Mouse (Mus musculus): ENCODE results near the gene Smarca5. TPM values are rescaled to one million over a fixed set of nuclear protein-coding genes. Genes with fewer than 3 reads are reported as not detected.

Smarca5 gene
- total RNA-seq, 2 experiments from 2014 or later, result 54.3 to 54.6 TPM

- intact Hi-C loops (cut with DNase I), result no loop called here
- DNase-seq (ENCODE audit: low spot score in 2 of 2), result no peak
These were observed 55.5 kb downstream of the Smarca5 start for GRCm38 (mm10) chr8:80683756-80684335.

- no peak for DNase-seq (ENCODE audit: low spot score in 2 of 2)
- intact Hi-C loops (cut with DNase I), result no loop called here
These were observed 56.7 kb downstream of the Smarca5 start for GRCm38 (mm10) chr8:80682594-80682993.

DNA sequence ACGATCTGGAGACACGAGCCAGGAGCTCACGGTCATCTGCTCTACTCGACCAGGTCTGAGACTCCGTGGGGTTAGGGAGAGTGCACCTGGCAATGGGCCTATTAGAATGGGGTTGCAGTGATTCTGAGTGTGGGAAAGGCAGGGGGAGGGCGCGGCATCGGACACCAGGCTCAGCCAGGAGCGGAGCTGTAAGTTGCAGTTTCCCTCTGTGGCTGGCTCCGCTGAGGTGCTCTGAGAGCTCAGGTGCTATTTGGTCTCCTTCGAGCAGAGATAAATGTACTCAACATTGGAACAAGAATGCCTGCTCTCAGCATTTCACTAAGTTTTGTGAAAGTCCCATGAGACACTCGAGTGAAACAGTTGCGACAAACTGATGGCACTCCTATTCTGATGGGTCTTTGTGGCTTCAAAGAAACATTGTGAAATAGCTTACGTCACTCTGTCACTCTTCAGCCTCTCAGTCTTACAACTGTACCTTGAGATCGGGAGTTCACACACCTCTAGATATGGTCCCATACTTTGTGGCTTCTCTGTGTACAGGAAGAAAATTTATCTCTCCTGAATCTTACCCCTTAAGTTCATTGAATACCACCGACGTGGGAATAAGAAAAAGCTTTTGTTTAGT is 69.9 kb downstream of the Smarca5 start:
- DNase-seq (ENCODE audit: low spot score in 2 of 2), result no peak
- intact Hi-C loops (cut with DNase I), result no loop called here

DNA sequence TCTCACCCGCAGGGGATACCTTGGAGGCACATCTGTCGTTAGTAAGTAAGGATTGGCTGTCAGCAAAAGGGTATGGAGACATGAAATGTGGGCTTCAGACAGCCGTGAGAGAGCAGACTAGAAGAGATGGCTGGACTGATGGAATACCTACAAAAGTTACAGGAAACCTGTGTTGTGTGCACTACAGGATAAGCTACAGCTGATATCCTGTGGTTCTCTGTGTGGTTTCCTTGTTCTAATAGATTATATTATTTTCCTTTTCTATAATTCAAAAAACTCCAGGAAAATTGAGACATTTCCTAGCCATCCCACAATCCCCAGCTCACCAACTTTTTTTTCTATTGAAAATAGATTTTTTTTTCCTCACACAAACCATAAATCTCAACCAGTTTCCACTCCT is 75.8 kb downstream of the Smarca5 start:
- intact Hi-C loops (cut with DNase I), result no loop called here

GRCm38 (mm10) chr8:80661055-80661454 is 78.2 kb downstream of the Smarca5 start:
- no peak for DNase-seq (ENCODE audit: low spot score in 2 of 2)
- intact Hi-C loops (cut with DNase I), result no loop called here

More for the DNA sequence above, 75.8 kb downstream of the Smarca5 start:
- no peak for DNase-seq (ENCODE audit: low spot score in 2 of 2)

- DNase-seq (ENCODE audit: low spot score in 2 of 2), result no peak
- intact Hi-C loops (cut with DNase I), result no loop called here
These were observed 81.7 kb downstream of the Smarca5 start for GRCm38 (mm10) chr8:80657639-80658038.

Other genes with a start within 250 kb of the Smarca5 start
- gene Gypa, start 245.7 kb downstream of the Smarca5 start, total RNA-seq (2021), result not detected
- gene Frem3, start 128.4 kb downstream of the Smarca5 start, total RNA-seq (2021), result under 1 TPM; 0.25 to 0.39 TPM
- gene Gab1, start 141.0 kb upstream of the Smarca5 start, total RNA-seq (2021), result 10 to 100 TPM; 13.6 to 14.1 TPM